ENCODE assay signal across 22 mouse cellular contexts in the genomic region with DNA sequence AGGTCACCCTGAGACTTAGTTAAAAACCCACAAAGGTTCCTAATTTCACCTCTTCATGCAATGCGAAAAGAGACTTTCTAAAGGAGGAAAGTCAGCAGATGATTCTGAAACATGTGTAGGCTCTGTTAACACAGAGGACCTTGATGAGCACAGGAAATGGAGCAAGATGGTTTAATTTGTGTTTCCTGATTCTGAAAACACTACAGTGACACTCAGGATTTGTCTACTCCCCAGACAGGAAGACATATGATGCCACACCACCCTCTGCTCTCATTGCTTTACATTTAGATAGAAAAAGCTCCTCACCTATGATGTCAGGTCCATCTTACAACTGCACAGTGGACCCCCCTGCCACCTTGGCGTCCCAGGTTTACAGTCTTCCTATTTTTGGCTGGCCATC. TPM values are rescaled to one million over a fixed set of nuclear protein-coding genes. Genes with fewer than 3 reads are reported as not detected.
A peak's percentile ranks its signal among the peaks of the same experiment; 100 is the strongest.
DNase-seq lines count a peak whose midpoint lies in the region; ATAC-seq lines count a peak whose summit lies in the region.
"Had no signal": no experiment of that assay in that cellular context is flagged by ENCODE, and none has a peak within 500 bp of the region (broad histone marks: within the 10 kb centered on the region; RNA-seq: fewer than 3 reads in every experiment).

No protein-coding gene starts in this region.

- peak; percentile 40 for DNase-seq in 416B (ENCODE audit: low read depth)
- no peak for DNase-seq in MN1 (ENCODE audit: low spot score)
- DNase-seq in heart, adult 8-10 months (ENCODE audit: low spot score), result no peak
- no peak for DNase-seq in urinary bladder, postnatal 14 days (ENCODE audit: low spot score)
- DNase-seq: adrenal gland, adult 8-10 months; adrenal gland, postnatal 14 days; adrenal gland, postnatal 36 days; cerebellum, adult 11-12 months; cerebellum, adult 2 months; cerebellum, adult 9-10 months; cerebellum, postnatal 10 days; cerebellum, postnatal 25 days; embryo, embryonic 11 days had no signal

- ATAC-seq in granulocyte monocyte progenitor cell, adult 5-6 weeks (replicated peaks; ENCODE audit: poor library complexity, severe bottlenecking), result peak; percentile 88
- peak; percentile 78 for ATAC-seq in megakaryocyte, adult 5-6 weeks (ENCODE audit: poor library complexity, severe bottlenecking)
- ATAC-seq: activated CD4-positive, CD25-positive, alpha-beta regulatory T cell, adult 4 months; forebrain, embryonic 14.5 days; forebrain, embryonic 16.5 days; Patski had no signal

RNA-seq across cellular contexts. Expression of a gene that starts 10.9 kb away (rescaled TPM):
- 4.8 and 13.0 TPM in 2 replicates for total RNA-seq in granulocyte monocyte progenitor cell, adult 5-6 weeks (2014; fragmentation: Nextera tagmentation)
- total RNA-seq in granulocyte monocyte progenitor cell, adult 5-6 weeks (2017), result 5.7 and 6.1 TPM in 2 replicates
- total RNA-seq in megakaryocyte, adult 5-6 weeks (2015), result 3.5 and 3.7 TPM in 2 replicates
- 2.9 and 3.4 TPM in 2 replicates for total RNA-seq in megakaryocyte, adult 5-6 weeks (2017)
- total RNA-seq in heart, adult 8-10 months (2022), result 10 to 100 TPM in 2 of 4 experiments, 1 to 10 TPM in 2; 7.1 to 12.6 (median 10.1) TPM
- total RNA-seq: MEL had no signal

RNA-seq across cellular contexts. Expression of a gene that starts 11.5 kb away (rescaled TPM):
- total RNA-seq in granulocyte monocyte progenitor cell, adult 5-6 weeks (2014; fragmentation: Nextera tagmentation), result not detected in 2 replicates
- not detected in 2 replicates for total RNA-seq in granulocyte monocyte progenitor cell, adult 5-6 weeks (2017)
- not detected in 2 replicates for total RNA-seq in megakaryocyte, adult 5-6 weeks (2015)
- not detected in 2 replicates for total RNA-seq in megakaryocyte, adult 5-6 weeks (2017)
- total RNA-seq in heart, adult 8-10 months (2022), result not detected
- total RNA-seq: adrenal gland, adult 18-20 months; adrenal gland, adult 8-10 months; adrenal gland, postnatal 14 days; adrenal gland, postnatal 36 days; ES-E14; MEL had no signal

RNA-seq across cellular contexts. Expression of a gene that starts 17.6 kb away (rescaled TPM):
- not detected in 2 replicates for total RNA-seq in granulocyte monocyte progenitor cell, adult 5-6 weeks (2014; fragmentation: Nextera tagmentation)
- not detected in 2 replicates for total RNA-seq in granulocyte monocyte progenitor cell, adult 5-6 weeks (2017)
- not detected in 2 replicates for total RNA-seq in megakaryocyte, adult 5-6 weeks (2015)
- not detected in 2 replicates for total RNA-seq in megakaryocyte, adult 5-6 weeks (2017)
- not detected for total RNA-seq in heart, adult 8-10 months (2022)
- total RNA-seq: adrenal gland, adult 18-20 months; adrenal gland, adult 8-10 months; adrenal gland, postnatal 14 days; adrenal gland, postnatal 36 days; ES-E14; MEL had no signal

RNA-seq across cellular contexts. Expression of a gene that starts 19.5 kb away (rescaled TPM):
- total RNA-seq in granulocyte monocyte progenitor cell, adult 5-6 weeks (2014; fragmentation: Nextera tagmentation), result not detected in 2 replicates
- not detected in 2 replicates for total RNA-seq in granulocyte monocyte progenitor cell, adult 5-6 weeks (2017)
- total RNA-seq in megakaryocyte, adult 5-6 weeks (2015), result not detected in 2 replicates
- not detected in 2 replicates for total RNA-seq in megakaryocyte, adult 5-6 weeks (2017)
- not detected for total RNA-seq in heart, adult 8-10 months (2022)
- total RNA-seq: adrenal gland, adult 18-20 months; adrenal gland, postnatal 14 days; adrenal gland, postnatal 36 days; ES-E14; MEL had no signal

RNA-seq across cellular contexts. Expression of a gene that starts 25.8 kb away (rescaled TPM):
- total RNA-seq in granulocyte monocyte progenitor cell, adult 5-6 weeks (2014; fragmentation: Nextera tagmentation), result not detected in 2 replicates
- total RNA-seq in granulocyte monocyte progenitor cell, adult 5-6 weeks (2017), result not detected in 2 replicates
- total RNA-seq in megakaryocyte, adult 5-6 weeks (2015), result not detected in 2 replicates
- not detected in 2 replicates for total RNA-seq in megakaryocyte, adult 5-6 weeks (2017)
- total RNA-seq in heart, adult 8-10 months (2022), result 1 to 10 TPM; 1.7 to 2.8 (median 2.0) TPM
- total RNA-seq: ES-E14, MEL had no signal
